Mouse (Mus musculus): ENCODE results near the gene Terf2. TPM values are rescaled to one million over a fixed set of nuclear protein-coding genes. Genes with fewer than 3 reads are reported as not detected.

Terf2 gene
- total and polyA plus RNA-seq, 3 experiments: 15.0 to 36.7 TPM; not detected in 1

DNA sequence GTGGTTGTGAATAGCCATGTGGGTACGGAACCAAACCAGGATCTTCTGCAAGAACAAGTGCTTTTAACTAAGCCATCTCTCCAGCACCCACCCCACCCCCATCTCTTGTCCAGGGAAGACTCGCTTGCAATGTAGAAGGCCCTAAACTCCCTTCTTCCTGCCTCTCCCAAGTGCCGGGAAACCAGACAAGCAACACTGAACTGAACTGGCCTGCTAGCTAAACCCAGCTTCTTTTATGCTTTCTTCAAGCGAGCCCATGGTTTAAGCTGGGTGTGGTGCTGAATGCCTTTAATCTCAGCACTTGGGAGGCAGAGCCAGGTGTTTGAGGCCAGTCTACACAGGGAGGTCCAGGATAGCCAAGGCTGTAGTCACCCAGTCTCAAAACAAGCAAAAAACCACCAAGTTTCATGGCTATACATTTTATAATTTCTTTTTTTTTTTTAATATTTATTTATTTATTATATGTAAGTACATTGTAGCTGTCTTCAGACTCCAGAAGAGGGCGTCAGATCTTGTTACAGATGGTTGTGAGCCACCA lies 7.8 kb downstream of the Terf2 start:
- peaks cover under 1 to 15% of the 10 kb centered on the region in 2 experiments; a peak in 2 of 4 replicates for H3K36me3 ChIP-seq (ENCODE audit: control insufficient read depth in 1 of 2, insufficient read depth in 2 of 2, low read length in 2 of 2)

DNA sequence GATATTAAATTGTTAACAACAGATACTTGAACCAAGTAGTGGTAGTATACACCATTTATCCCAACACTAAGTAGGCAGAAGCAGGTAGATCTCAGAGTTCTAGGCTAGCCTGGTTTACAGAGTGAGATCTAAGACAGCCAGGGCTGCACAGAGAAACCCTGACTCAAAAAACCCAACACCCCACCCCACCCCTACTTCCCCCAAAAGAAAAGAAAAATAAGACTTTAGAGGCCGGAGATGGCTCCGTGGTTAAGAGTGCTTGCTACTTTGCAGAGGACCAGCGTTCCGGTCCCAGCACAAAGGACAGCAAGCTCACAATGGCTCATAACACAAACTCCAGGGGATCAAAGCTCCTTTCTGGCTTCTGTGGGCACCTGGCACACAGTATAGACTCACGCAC lies 10.3 kb downstream of the Terf2 start:
- Histone ChIP-seq H3K9me3 (replicated peaks; ENCODE audit: insufficient read depth, low read length) (no peaks in the 10 kb centered on the region), H3K36me3 (ENCODE audit: control insufficient read depth in 1 of 2, insufficient read depth in 2 of 2, low read length in 2 of 2) (peaks cover 0 to 13% of the 10 kb centered on the region in 2 experiments; a peak in 2 of 4 replicates)

More for the DNA sequence above, 7.8 kb downstream of the Terf2 start:
- peaks cover 13% of the 10 kb centered on the region for H3K79me2 ChIP-seq (ENCODE audit: control insufficient read depth, insufficient read depth, low read length, poor library complexity)
- H3K27me3 ChIP-seq (ENCODE audit: control insufficient read depth in 1 of 2, insufficient read depth in 2 of 2, low read length in 2 of 2): no peaks in the 10 kb centered on the region
- no peak overlapping the region for H3K4me3 ChIP-seq (ENCODE audit: control insufficient read depth in 1 of 2, insufficient read depth in 1 of 2, low read depth in 2 of 2, low read length in 2 of 2)
- DNase-seq (ENCODE audit: low read depth, low spot score): no peak
- TF ChIP-seq POLR2A (IDR thresholded peaks at IDR 0.05; ENCODE audit: control insufficient read depth in 1 of 2, insufficient read depth in 1 of 2, low read depth in 1 of 2, low read length in 2 of 2, poor library complexity in 1 of 2): no peak
- TF ChIP-seq E2F4 (IDR thresholded peaks at IDR 0.05; ENCODE audit: borderline replicate concordance, low read depth, low read length): no peak
- no peak for TF ChIP-seq SMC3 (IDR thresholded peaks at IDR 0.05; ENCODE audit: low read depth, low read length)
- no peak for TF ChIP-seq MYB (IDR thresholded peaks at IDR 0.05; ENCODE audit: low read depth, low read length)
- no peak for TF ChIP-seq TCF12 (IDR thresholded peaks at IDR 0.05; ENCODE audit: low read depth, low read length)
- no peak for TF ChIP-seq TBP (IDR thresholded peaks at IDR 0.05; ENCODE audit: low read depth, low read length)
- TF ChIP-seq USF2 (IDR thresholded peaks at IDR 0.05; ENCODE audit: borderline replicate concordance in 1 of 2, insufficient read depth in 1 of 2, low read depth in 1 of 2, low read length in 2 of 2): no peak
- no peak for TF ChIP-seq ZMIZ1 (IDR thresholded peaks at IDR 0.05; ENCODE audit: low read depth, low read length)
- no peak for TF ChIP-seq EP300 (IDR thresholded peaks at IDR 0.05; ENCODE audit: low read depth in 1 of 2, low read length in 2 of 2)
- no peak for TF ChIP-seq MAFK (IDR thresholded peaks at IDR 0.05; ENCODE audit: borderline replicate concordance, low read depth, low read length)
- TF ChIP-seq CTCF (IDR thresholded peaks at IDR 0.05 in 2 of 3, conservative IDR thresholded peaks at IDR 0.05 in 1 of 3; ENCODE audit: control insufficient read depth in 1 of 3, insufficient read depth in 1 of 3, low read depth in 2 of 3, low read length in 3 of 3, poor library complexity in 1 of 3, severe bottlenecking in 1 of 3): no peak
- TF ChIP-seq ZNF384 (IDR thresholded peaks at IDR 0.05; ENCODE audit: low read depth, low read length): no peak
- no peak for TF ChIP-seq SIN3A (IDR thresholded peaks at IDR 0.05; ENCODE audit: low read length)
- no peak for TF ChIP-seq ETS1 (IDR thresholded peaks at IDR 0.05; ENCODE audit: low read depth, low read length)
- TF ChIP-seq TAL1 (IDR thresholded peaks at IDR 0.05; ENCODE audit: low read length): no peak
- no peak for TF ChIP-seq JUND (IDR thresholded peaks at IDR 0.05; ENCODE audit: low read depth, low read length)
- no peak for TF ChIP-seq POLR2AphosphoS5 (IDR thresholded peaks at IDR 0.05; ENCODE audit: borderline replicate concordance, low read depth, low read length)
- TF ChIP-seq RAD21 (IDR thresholded peaks at IDR 0.05; ENCODE audit: low read depth, low read length): no peak
- TF ChIP-seq NELFE (IDR thresholded peaks at IDR 0.05; ENCODE audit: low read depth, low read length): no peak
- TF ChIP-seq GABPA (IDR thresholded peaks at IDR 0.05; ENCODE audit: low read depth, low read length): no peak
- no peaks in the 10 kb centered on the region for H3K9me3 ChIP-seq (replicated peaks; ENCODE audit: insufficient read depth, low read length)
- no peaks in the 10 kb centered on the region for H3K4me1 ChIP-seq (ENCODE audit: control insufficient read depth in 1 of 2, insufficient read depth in 2 of 2, low read length in 2 of 2)
- no peak overlapping the region for H3K9ac ChIP-seq (ENCODE audit: control insufficient read depth, low read depth, low read length, poor library complexity, severe bottlenecking)
- no peak overlapping the region for H3K27ac ChIP-seq (ENCODE audit: control insufficient read depth, low read depth, low read length)

More for the DNA sequence above, 10.3 kb downstream of the Terf2 start:
- H3K27me3 ChIP-seq (ENCODE audit: control insufficient read depth in 1 of 2, insufficient read depth in 2 of 2, low read length in 2 of 2): no peaks in the 10 kb centered on the region
- TF ChIP-seq NRF1 (IDR thresholded peaks at IDR 0.05; ENCODE audit: insufficient read depth, low read depth, low read length, poor library complexity, severe bottlenecking) (no peak), POLR2A (IDR thresholded peaks at IDR 0.05; ENCODE audit: control insufficient read depth in 1 of 2, insufficient read depth in 1 of 2, low read depth in 1 of 2, low read length in 2 of 2, poor library complexity in 1 of 2) (no peak), JUND (IDR thresholded peaks at IDR 0.05; ENCODE audit: low read depth, low read length) (no peak), MEF2A (IDR thresholded peaks at IDR 0.05; ENCODE audit: extremely low read depth, insufficient replicate concordance, low read depth, low read length, poor library complexity, severe bottlenecking) (no peak), SIN3A (IDR thresholded peaks at IDR 0.05; ENCODE audit: low read length) (no peak), EP300 (IDR thresholded peaks at IDR 0.05; ENCODE audit: low read depth in 1 of 2, low read length in 2 of 2) (no peak), CTCF (IDR thresholded peaks at IDR 0.05 in 2 of 3, conservative IDR thresholded peaks at IDR 0.05 in 1 of 3; ENCODE audit: control insufficient read depth in 1 of 3, insufficient read depth in 1 of 3, low read depth in 2 of 3, low read length in 3 of 3, poor library complexity in 1 of 3, severe bottlenecking in 1 of 3) (no peak), BHLHE40 (IDR thresholded peaks at IDR 0.05; ENCODE audit: borderline replicate concordance, low read depth, low read length) (no peak), GATA1 (IDR thresholded peaks at IDR 0.05; ENCODE audit: low read depth, low read length) (no peak), E2F4 (IDR thresholded peaks at IDR 0.05; ENCODE audit: borderline replicate concordance, low read depth, low read length) (no peak), TBP (IDR thresholded peaks at IDR 0.05; ENCODE audit: low read depth, low read length) (no peak), USF1 (IDR thresholded peaks at IDR 0.05; ENCODE audit: low read depth, low read length) (no peak), ELF1 (IDR thresholded peaks at IDR 0.05; ENCODE audit: low read depth, low read length) (no peak), CHD2 (IDR thresholded peaks at IDR 0.05; ENCODE audit: low read length) (no peak), RCOR1 (IDR thresholded peaks at IDR 0.05; ENCODE audit: low read depth, low read length) (no peak), MYC (IDR thresholded peaks at IDR 0.05; ENCODE audit: low read depth, low read length) (no peak), MAX (IDR thresholded peaks at IDR 0.05; ENCODE audit: low read length) (no peak), MXI1 (IDR thresholded peaks at IDR 0.05; ENCODE audit: low read depth, low read length) (no peak)
- H3K9ac ChIP-seq (ENCODE audit: control insufficient read depth, low read depth, low read length, poor library complexity, severe bottlenecking): no peak overlapping the region
- peaks cover 3% of the 10 kb centered on the region for H3K79me2 ChIP-seq (ENCODE audit: control insufficient read depth, insufficient read depth, low read length, poor library complexity)
- no peak overlapping the region for H3K27ac ChIP-seq (ENCODE audit: control insufficient read depth, low read depth, low read length)
- DNase-seq (ENCODE audit: low read depth, low spot score): no peak
- H3K4me3 ChIP-seq (ENCODE audit: control insufficient read depth in 1 of 2, insufficient read depth in 1 of 2, low read depth in 2 of 2, low read length in 2 of 2): no peak overlapping the region
- no peaks in the 10 kb centered on the region for H3K4me1 ChIP-seq (ENCODE audit: control insufficient read depth in 1 of 2, insufficient read depth in 2 of 2, low read length in 2 of 2)

All from MEL (cell line).